Mouse (Mus musculus) olfactory bulb, adult 2 months (tissue): ENCODE measurements around the gene Gm6902.
"Not testable (repeated sequence)": the region's sequence is repeated elsewhere in the genome, so short reads cannot be mapped to it uniquely, and the experiment has no call there.

Experiments
- CTCF ChIP-seq: fragments of 200-500 bp; IDR thresholded peaks from 2 replicates; pipeline ENCODE4 v1.5.1; 2012; ENCODE audit warnings: low read depth, mild to moderate bottlenecking, low read length, moderate library complexity; ENCODE audit not compliant: insufficient read depth
- POLR2A ChIP-seq: fragments of 200-500 bp; IDR thresholded peaks from 2 replicates; pipeline ENCODE4 v1.6.1; 2012; ENCODE audit warnings: mild to moderate bottlenecking, low read depth, low read length, moderate library complexity; ENCODE audit not compliant: insufficient read depth

- TF ChIP-seq POLR2A, CTCF: not testable (repeated sequence)
These were observed 22.2 kb upstream of the Gm6902 start, which contains the start of gene Nlrp4e for GRCm38 (mm10) chr7:23300892-23301291.
